Mouse (Mus musculus) megakaryocyte-erythroid progenitor cell, adult 5-6 weeks (primary cell): ENCODE data around the gene Gcnt4. TPM values are rescaled to one million over a fixed set of nuclear protein-coding genes. Genes with fewer than 3 reads are reported as not detected.
A peak's percentile ranks its signal among the peaks of the same experiment; 100 is the strongest.

Experiments used
- ATAC-seq: replicated peaks from 2 replicates; pipeline ENCODE4 v1.8.0; 2016; ENCODE audit warnings: mild to moderate bottlenecking, inconsistent platforms; ENCODE audit not compliant: severe bottlenecking, poor library complexity, low FRiP score, low TSS enrichment
- total RNA-seq, 2 experiments: library from RNA; stranded (forward) in 1 of 2; stranded (reverse) in 1 of 2; fragments of 200-1000, 215-1000 nt in 1 of 2; fragments of >200 nt in 1 of 2; fragmentation: Nextera tagmentation in 1 of 2; gene quantifications; 2 replicates each; pipeline ENCODE4 v1.2.3; 2014 to 2017

Gcnt4 gene
- total RNA-seq, 2 experiments from 2014 or later = not detected

GRCm38 (mm10) chr13:96985599-96986275 is 61.2 kb downstream of the Gcnt4 start:
- peak; percentile 36; the same call in 1 of the 2 replicates for ATAC-seq

- ATAC-seq = no peak
These were observed 64.6 kb downstream of the Gcnt4 start for GRCm38 (mm10) chr13:96989129-96989528.

GRCm38 (mm10) chr13:96990045-96990444 is 65.6 kb downstream of the Gcnt4 start:
- ATAC-seq = no peak

GRCm38 (mm10) chr13:96990561-96991265 is 66.2 kb downstream of the Gcnt4 start:
- no peak for ATAC-seq

GRCm38 (mm10) chr13:96993291-96993989 is 69.0 kb downstream of the Gcnt4 start:
- ATAC-seq = no peak

- ATAC-seq = no peak
These were observed 70.8 kb downstream of the Gcnt4 start for GRCm38 (mm10) chr13:96995243-96995642.

- ATAC-seq = no peak
These were observed 72.6 kb downstream of the Gcnt4 start for GRCm38 (mm10) chr13:96997080-96997479.

Other genes with a start within 250 kb of the Gcnt4 start
- gene Ankrd31, start 176.4 kb upstream of the Gcnt4 start, total RNA-seq (2014; fragmentation: Nextera tagmentation) = not detected in 2 replicates
- not detected in 2 replicates for gene Ankrd31, start 176.4 kb upstream of the Gcnt4 start, total RNA-seq (2017)
- gene 1700029F12Rik, start 109.7 kb downstream of the Gcnt4 start, total RNA-seq (2014; fragmentation: Nextera tagmentation) = not detected in 2 replicates
- gene 1700029F12Rik, start 109.7 kb downstream of the Gcnt4 start, total RNA-seq (2017) = not detected in 2 replicates
- 0.44 TPM in 1 of 2 replicates, not detected in the other for gene Fam169a, start 142.6 kb downstream of the Gcnt4 start, total RNA-seq (2014; fragmentation: Nextera tagmentation)
- gene Fam169a, start 142.6 kb downstream of the Gcnt4 start, total RNA-seq (2017) = 0.65 and 1.3 TPM in 2 replicates
- 0.46 and 2.0 TPM in 2 replicates for gene Gm6169, start 174.5 kb downstream of the Gcnt4 start, total RNA-seq (2014; fragmentation: Nextera tagmentation)
- 0.33 and 2.1 TPM in 2 replicates for gene Gm6169, start 174.5 kb downstream of the Gcnt4 start, total RNA-seq (2017)
- 38.1 and 50.3 TPM in 2 replicates for gene Gfm2, start 213.2 kb downstream of the Gcnt4 start, total RNA-seq (2014; fragmentation: Nextera tagmentation)
- 39.2 and 40.1 TPM in 2 replicates for gene Gfm2, start 213.2 kb downstream of the Gcnt4 start, total RNA-seq (2017)
- 177 and 255 TPM in 2 replicates for gene Nsa2, start 213.2 kb downstream of the Gcnt4 start, total RNA-seq (2014; fragmentation: Nextera tagmentation)
- gene Nsa2, start 213.2 kb downstream of the Gcnt4 start, total RNA-seq (2017) = 382 and 513 TPM in 2 replicates